Mouse (Mus musculus) large intestine, adult 2 months (tissue): Measurements from ENCODE around the gene Camsap2. TPM values are rescaled to one million over a fixed set of nuclear protein-coding genes. Genes with fewer than 3 reads are reported as not detected.

Source experiments
- DNase-seq: peaks from one replicate; pipeline ENCODE4 v3.0.0-alpha.2; 2012; ENCODE audit warnings: low read depth, low spot score
- WGBS: fragments of 180-500 bp; shearing (Covaris S2); methylation state at CpG from one replicate; pipeline ENCODE4 v1.1.7; 2018; 5-methylcytosine and 5-hydroxymethylcytosine counted together
- polyA plus RNA-seq: library from polyadenylated mRNA; depleted of rRNA; stranded (reverse); fragments of >200 nt; gene quantifications from 2 replicates; pipeline ENCODE4 v1.2.3, GENCODE M21; 2012

Camsap2 gene
- polyA plus RNA-seq, 1 experiment: 1.2 TPM

DNA sequence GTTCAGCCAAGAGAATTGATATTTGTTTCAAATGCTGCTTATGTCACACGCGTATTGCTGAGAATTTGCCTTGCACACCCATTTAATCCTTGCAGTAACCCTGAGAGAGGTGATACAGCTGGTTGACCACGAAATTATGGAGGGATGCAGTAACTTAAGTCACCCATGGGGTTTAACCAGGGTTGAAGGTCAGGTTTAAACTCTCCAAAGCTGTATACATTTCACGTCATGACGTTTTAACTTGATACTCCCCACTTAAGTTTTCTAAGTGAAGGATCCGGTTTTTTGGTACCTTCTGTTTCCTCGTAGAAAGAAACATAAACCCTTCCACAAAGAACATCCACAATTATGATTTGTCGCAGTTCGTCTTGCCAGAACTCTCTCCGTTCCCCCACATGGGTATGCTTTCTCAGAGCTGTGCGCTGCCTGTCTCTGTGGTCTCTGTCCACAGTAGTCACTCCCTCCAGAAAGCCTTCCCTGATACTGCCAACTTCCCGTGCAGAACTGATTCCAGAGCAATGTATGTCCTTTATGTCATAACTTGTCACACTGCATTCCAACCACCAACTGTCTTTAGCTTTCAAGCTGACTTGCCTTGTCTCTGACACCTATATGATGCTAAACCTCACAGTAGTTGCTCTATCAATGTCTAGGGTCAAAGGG lies 600 bp upstream of the Camsap2 start:
- WGBS: 7% methylated on average over 12 of the region's 12 CpGs
- no peak for DNase-seq

DNA sequence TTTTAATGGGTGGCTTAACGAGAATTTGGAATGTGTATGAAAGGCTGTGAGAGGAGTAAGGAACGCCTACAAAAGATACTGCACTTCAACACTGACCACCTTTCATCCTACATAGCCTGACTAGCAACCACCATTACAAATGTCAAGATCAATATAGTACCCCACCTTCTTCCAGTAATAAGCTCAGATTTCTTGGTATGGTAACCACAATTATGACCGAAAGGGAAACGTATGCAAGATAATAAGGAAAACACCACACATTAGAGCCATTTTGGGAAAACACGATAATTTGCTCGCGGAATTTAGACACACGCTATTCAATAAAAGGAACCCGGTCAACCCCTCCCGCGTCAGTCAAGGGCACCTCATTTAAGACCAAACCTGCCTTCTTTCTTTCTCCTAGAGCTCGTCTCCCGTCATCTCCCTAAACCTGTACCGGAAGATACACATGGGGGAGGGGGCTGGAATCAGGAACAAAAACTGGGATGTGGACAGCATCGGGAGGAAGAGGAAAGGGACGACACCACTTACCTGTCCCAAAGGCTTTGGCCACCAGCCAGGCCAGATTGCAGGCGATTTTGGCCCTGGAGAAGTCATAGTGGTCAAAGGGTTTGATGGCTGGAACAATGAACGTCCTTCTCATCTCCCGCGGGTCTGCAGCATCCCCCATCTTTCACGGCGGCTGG lies 993 bp downstream of the Camsap2 start:
- DNase-seq: no peak
- WGBS: 2% methylated on average over 22 of the region's 22 CpGs

DNA sequence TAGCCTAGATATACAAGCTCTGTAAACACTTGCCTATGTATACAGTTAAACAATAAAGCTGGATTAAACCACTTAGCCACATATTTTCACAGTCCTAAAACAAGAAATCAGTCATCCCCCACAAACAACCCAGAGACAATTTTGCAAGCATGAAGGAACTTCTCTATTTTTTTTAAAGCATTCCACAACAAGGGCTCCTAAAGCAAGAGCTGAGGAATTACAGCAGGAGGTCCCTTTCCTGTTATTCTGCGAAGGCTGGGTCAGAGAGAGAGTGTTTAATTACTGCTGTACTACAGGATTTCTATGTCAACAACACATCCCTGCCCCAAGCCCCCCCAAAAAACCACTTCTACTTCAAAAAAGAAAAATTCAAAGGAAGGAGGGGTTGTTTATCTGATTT lies 1.6 kb downstream of the Camsap2 start:
- DNase-seq: no peak

DNA sequence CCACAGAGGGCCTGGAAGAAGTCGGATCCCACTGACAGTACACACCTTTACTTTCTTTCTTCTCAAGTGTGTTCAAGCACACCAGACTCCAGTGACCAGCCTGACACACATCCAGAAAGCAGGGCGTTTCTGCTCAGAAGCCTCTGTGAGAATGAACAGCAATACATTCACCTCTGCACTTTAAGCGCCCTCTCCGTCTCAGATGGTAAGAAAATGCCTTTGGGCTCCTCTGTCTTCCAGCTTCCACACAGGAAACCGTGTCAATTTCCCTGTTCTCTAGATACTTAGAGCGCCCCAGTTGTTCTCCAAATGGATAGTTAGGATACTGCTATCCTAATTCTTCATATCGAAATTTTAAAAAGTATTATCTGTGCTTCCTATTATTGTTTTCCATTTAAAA lies 2.2 kb downstream of the Camsap2 start:
- DNase-seq: no peak
- WGBS: 67% methylated on average over 7 of the region's 7 CpGs

More for the DNA sequence above, 1.6 kb downstream of the Camsap2 start:
- whole genome bisulfite sequencing: 33% methylated on average over 1 of the region's 1 CpGs

DNA sequence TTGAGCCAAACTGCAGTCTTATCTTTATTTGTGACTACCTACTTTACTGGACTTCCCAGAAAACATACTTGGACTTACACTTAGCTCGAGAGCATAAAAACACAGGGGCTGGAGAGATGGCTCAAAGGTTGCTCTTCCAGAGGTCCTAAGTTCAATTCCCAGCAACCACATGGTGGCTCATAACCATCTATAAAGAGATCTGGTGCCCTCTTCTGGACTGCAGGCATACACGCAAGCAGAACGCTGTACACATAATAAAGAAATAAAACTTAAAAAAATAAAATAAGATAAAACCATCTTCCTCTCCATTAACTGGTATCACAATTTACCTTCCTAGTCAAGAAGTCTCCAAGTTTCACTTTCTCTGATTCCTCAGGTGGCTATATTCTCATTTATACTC lies 5.4 kb downstream of the Camsap2 start:
- 83% methylated on average over 3 of the region's 3 CpGs for WGBS
- no peak for DNase-seq

DNA sequence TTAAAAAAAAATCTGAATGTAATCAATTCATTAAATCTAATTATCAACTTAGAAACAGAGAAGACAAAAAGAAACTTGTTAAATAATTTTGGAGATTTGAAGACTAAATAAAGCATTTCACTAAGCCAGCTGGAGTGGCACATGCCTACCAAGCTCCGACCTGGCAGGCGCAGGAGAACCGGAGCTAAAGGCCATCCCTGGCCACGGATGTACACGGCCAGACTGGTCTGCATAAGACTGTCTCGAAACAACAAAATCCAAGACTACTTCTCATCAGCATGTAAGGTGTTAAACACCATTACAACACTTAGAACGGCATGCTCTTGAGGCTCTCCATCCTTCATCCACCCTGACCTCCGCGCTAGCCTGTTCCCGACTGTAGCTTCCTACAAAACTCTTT lies 11.2 kb downstream of the Camsap2 start:
- 91% methylated on average over 10 of the region's 10 CpGs for WGBS
- DNase-seq: no peak

DNA sequence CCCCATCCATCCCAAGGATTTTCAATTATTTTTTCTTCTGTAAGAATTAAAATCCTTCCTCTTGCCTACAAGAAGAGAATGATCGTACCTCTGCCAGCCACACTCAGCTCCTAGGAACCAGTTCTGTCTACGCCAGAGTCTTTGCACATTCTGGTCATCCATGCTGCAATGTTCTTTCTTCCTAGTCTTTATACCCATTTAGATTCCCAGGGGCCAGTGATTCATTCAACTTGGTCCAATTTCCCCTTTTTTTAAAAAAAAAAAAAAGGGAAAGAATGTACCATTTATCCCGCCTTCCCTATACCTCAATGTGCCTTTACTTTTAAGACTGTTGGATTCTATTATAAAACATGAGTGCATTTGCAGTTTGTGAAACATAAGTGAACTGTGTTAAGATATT lies 12.4 kb downstream of the Camsap2 start:
- DNase-seq: no peak
- 93% methylated on average over 3 of the region's 3 CpGs for WGBS

DNA sequence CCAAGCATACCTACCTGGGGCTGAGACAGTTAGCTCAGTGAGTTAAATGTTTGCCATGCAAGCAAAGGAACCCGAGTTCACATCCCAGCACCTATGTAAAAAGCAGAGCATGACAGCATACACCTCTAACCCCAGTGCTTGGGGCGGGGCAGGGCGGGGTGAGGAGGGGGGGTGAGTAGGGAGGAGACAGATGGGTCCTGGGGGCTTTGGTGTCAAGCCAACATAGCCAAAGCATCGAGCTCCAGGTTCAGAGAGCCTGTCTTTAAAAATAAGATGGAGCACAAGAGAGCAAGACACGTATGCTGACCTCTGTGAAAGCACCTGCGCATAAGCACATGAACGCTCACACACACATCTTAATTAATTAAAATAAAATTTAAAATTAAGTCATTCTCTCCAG lies 12.8 kb downstream of the Camsap2 start:
- WGBS: 87% methylated on average over 7 of the region's 7 CpGs
- no peak for DNase-seq

DNA sequence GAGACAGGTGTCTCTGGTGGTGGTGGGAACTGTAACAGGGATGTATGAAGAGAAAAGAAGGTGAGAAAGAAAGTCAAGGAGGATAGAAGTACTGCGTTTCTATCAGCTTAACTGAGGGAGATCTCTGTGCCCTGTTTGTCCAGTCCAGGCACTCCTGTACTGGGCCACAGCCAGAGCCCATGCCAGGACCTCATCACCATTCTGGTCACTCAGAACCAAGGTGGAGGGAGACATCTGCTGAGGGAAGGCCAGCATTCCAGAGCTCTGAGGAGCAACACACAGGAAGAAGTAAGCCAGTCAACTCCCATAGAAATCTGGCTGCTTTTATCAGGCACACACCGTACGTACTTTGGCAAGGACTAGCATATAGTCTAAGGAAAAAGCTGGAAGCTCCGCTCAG lies 14.1 kb downstream of the Camsap2 start:
- WGBS: 89% methylated on average over 4 of the region's 4 CpGs
- no peak for DNase-seq

DNA sequence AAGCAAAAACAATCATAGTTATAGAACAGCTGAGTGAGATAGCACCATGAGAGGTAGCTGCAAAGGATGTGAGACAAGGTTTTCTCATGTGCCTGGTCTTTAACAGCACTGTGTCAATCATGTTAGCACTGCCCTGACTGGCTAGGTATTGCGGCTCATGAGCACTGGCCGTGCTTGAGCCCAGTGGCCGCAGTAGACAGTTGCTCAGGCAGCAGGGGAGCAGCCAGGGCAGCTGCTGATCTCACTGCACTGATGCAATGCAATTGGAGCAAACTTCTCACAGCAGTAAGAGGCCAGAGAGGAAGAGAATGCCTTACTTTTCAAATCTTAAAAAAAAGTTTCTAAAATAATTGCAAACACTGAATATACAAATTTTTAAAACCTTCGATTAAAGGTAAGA lies 16.5 kb downstream of the Camsap2 start:
- 88% methylated on average over 4 of the region's 4 CpGs for WGBS
- DNase-seq: no peak

DNA sequence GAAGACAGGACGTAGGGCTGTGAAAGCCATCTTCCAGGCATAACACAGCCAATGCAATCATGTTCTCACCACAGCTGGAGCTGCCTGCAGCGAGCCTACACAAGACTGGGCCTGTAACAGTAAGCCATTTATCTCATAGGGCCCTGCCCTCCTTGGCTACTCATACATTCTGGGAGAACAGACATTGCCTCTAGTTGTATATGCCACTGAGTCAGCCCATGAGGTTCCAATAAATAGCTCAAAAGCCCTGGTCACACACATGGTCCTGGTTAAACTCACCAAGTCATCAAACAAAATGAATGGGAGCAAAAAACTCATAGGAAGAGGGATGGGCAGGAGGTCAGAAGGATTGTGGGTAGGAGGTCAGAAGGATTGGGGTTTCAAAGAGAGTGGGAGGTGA lies 17.3 kb downstream of the Camsap2 start:
- DNase-seq: no peak
- 66% methylated on average over 2 of the region's 2 CpGs for WGBS

DNA sequence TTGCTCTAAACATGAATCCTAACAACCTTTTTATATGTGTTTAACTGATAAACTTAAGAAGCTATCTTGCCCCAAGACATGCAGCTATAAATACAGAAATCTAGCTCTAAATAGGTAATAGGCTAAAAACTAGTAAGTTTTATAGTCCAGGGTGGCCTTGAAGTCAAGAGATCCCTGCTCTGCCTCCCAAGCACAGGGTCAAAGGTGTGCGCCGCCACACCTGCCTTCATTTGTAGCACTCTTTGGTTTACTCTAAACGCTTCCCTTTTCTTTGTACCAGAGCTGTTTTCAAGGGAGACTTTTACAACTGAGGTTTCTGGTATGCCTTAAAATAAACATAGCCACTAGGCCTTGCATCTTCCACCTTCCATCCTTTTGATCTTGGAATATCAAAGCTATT lies 18.3 kb downstream of the Camsap2 start:
- WGBS: 29% methylated on average over 3 of the region's 3 CpGs
- DNase-seq: no peak

DNA sequence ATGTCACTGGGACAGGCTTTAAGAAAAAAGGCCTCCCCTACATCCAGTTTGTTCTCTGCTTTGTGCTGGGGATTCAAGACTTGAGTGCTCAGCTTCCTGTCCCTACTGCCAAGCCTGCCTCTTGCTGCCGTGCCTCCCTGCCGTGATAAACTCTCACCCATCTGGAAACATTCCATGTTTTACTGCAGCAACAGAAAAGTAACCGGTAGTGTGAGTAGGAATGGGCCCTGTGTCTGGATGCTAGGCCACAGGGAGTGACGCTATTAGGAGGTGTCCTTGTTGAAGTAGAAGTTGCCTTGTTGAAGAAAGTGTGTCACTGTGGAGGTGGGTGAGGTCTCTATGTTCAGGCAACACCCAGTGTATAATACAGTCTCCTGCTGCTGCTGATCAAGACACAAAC lies 20.0 kb downstream of the Camsap2 start:
- 6% methylated on average over 4 of the region's 4 CpGs for WGBS
- peak; percentile 88 for DNase-seq

DNA sequence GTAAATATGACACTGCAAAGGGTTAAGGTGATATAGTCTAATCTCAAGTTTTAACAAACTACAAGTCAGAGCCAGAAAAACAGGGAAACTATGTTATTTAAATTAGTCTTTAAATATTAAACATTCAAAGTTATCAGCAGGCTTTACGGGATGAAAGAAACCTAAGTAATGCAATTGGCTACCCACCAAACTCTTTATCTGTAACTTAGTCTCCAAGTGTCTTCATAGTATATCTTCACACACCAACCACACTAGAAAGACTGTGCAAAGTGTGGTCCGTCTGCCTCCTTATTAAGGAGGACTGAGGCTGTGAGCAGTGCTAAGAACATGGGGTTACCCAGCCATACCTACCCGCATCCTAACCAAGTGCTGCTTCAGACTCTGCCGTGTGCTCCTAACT lies 23.6 kb downstream of the Camsap2 start:
- WGBS: 92% methylated on average over 4 of the region's 4 CpGs
- no peak for DNase-seq

DNA sequence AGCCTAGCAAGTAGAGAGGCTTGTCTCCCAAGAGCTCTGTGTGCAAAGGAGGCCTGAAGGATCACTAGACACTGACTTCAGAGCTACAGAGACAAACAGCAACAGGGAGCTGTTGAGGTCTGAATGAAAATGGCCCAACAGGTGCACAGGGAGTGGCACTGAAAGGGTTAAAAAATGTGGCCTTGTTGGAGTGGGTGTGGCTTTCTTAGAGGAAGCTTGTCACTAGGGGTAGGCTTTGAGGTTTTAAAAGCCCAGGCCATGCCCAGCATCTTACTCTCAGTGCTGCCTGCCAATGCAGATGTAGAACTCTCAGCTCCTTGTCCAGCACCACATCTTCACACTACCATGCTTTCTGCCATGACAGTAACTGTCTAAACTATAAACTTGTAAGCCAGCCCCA lies 29.6 kb downstream of the Camsap2 start:
- no peak for DNase-seq

DNA sequence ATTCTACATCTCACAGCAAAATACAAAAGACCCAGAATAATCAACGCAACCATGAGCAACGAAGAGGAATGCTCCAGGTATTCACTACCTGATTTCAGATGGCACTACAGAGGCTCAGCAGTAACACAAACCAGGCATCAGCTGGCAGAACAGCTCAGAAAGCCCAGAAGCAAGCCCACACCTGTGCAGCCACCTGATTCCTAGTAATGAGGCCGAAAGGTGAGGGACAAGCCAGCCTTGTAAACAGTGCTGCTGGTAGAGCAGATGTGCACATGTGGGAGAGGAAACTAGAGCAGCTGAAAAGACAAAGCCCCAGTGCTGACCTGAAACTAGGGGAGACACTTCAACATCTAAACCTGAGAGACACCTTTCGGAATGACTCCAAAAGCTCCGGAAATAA lies 36.7 kb downstream of the Camsap2 start:
- 90% methylated on average over 5 of the region's 5 CpGs for WGBS

DNA sequence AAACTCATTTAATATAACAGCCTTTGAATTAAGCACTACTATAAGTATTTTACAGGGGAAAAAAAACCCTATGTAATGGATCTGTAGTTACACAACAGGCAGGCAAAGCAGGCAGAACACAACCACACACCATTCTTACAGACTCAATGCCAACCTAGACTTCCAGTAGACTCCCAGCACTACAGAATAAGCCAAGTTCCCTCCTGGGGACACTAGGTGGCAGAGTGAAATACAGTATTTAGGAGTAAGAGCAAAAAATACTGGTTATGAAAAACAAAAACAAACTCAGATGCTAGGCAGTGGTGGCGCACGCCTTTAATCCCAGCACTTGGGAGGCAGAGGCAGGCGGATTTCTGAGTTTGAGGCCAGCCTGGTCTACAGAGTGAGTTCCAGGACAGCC lies 39.5 kb downstream of the Camsap2 start:
- 46% methylated on average over 3 of the region's 3 CpGs for WGBS
- peak; percentile 18 for DNase-seq

More for the DNA sequence above, 36.7 kb downstream of the Camsap2 start:
- DNase-seq: no peak

DNA sequence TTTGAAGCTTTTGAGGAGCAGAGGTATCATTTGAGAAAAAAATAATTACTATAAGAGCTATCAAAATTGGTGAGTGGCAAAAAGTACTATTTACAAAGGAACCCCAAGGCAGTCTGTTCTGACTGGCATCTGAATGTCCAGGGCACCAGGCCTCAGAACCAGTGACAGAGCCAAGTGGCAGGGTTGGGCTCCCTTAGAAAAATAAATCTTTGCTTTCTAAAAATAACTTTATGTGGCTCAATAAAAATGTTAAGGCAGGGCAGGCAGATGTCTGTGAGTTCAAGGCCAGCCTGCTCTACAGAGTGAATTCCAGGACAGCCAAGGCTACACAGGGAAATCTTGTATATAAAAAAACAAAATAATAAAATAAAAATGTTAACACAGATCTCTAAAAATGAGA lies 51.9 kb downstream of the Camsap2 start:
- DNase-seq: no peak

DNA sequence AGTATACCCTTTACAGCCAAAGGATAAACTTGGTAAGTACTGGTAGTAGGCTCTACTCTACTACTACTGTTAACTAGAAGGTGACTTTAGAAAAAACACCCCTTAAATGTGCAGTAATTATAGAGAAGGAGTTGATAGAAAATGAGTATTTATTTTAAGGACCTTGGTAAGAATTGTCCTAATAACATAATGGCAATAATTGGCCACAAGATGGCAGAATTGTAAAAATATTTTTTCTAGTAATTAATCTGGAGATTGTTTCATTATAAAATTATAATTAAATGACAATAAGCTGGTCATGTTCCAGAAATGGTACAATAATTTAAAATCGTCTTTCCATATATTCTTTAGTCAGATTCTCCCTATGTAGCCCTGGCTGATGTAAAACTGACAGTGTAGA lies 56.1 kb downstream of the Camsap2 start:
- WGBS: 77% methylated on average over 1 of the region's 1 CpGs

DNA sequence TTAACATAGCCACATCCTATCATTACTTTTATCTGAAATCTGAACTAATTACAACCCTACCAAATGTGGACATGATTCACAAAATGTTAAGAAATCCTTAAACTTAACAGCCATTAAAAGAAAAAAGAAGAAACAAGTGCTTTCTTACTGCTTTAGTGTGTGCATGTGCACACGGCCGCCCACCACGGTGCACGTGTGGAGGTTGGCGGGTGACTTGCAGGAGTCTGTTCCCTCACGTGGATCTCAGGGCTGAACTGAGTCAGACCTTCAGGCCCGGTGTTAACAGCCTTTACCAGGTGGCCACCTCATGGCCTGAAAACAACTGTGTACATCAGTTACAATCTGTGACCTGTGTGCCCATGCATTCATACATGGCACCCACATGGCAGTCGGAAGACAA lies 68.5 kb downstream of the Camsap2 start:
- WGBS: 88% methylated on average over 8 of the region's 8 CpGs
- DNase-seq: no peak

More for the DNA sequence above, 56.1 kb downstream of the Camsap2 start:
- no peak for DNase-seq

DNA sequence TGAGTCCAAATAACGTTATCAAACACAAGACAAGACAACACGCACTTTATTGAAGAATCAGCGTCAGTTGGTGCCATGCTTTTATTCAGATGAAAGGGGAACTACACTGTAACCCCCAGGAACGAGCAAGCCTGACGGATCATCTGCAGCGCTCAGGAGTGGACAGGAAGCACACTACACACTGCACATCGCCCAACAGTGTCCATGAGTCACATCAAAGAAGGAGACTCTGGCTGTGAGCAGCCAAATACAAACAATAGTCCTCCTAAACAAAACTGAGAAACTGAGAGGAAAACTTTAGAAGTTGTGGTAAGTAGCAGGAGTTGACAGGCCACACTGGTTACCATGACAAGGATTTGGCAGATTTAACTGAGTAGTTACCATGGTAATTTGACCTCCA lies 77.7 kb downstream of the Camsap2 start:
- no peak for DNase-seq
- WGBS: 84% methylated on average over 7 of the region's 7 CpGs

DNA sequence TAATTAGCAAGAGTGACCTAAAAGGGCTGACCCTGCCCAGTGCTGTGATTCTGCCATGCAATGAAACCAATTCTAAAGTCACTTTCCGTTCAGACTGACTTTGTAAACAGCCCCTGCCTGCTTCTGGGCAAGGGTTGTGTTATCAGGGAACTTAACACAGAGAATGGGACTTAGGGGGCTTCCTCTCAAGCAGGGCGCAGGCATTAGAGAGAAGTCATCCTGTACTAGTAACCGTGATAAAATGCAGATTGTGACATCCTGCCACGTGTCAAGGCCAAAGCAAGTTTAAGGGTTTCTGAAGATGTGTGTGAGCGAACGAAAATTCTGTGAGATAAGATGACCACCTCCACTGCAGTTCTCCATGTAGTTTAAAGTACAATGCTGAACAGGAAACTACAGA lies 79.8 kb downstream of the Camsap2 start:
- 59% methylated on average over 6 of the region's 6 CpGs for WGBS
- no peak for DNase-seq
